Mouse (Mus musculus) bone marrow macrophage, adult 2 months (primary cell): ENCODE data around the gene Scyl3.
A peak's percentile ranks its signal among the peaks of the same experiment; 100 is the strongest.

Experiments
- CTCF ChIP-seq: IDR thresholded peaks from 2 replicates; pipeline ENCODE4 v1.5.1; 2012; ENCODE audit warnings: low read depth, mild to moderate bottlenecking, low read length, moderate library complexity
- POLR2A ChIP-seq: IDR thresholded peaks from 2 replicates; pipeline ENCODE4 v1.6.1; 2012; ENCODE audit warnings: mild to moderate bottlenecking, low read depth, low read length, borderline replicate concordance

DNA sequence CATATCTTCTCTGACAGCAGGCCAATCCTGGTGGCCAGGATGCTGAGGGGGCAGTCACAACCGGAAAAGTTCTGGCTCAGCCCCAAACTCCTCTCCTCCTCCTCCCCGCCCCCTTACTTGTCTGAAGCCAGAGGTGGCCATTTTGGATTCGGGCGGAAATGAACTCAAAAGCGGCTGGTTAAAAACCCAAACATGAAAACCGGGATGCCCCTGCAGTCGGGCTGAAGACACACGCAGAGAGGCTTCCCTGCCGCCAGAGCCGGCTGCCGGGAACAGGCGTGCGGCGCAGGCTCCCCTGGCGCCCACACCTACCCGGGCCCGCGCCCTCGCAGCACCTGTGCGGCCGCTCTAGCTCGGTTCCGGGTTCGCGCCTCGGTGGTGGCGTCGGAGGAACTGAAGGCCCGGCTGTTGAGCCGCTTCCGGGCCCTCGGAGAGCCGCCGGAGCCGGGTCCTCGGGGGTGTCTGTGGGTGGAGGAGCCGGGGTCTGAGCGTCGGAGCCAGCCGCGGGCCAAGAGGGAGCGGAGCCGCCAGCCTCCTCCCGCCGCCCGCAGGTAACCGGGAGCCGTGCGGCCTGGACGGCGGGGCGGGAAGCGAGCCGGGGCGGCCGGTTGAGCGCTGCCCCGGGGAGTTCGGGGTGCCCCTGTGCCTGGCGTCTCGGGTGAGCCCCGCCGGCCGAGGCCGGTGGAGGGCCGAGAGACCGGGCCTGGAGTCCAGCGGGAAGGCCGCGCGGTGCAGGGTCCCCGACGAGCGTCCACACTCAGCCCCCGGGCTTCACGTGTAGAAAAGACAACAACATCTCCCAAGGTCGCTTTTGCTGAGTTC lies 947 bp downstream of the Scyl3 start:
- TF ChIP-seq POLR2A: no peak
- TF ChIP-seq CTCF: peak; percentile 14; the same call in 1 of the 2 replicates
